Mouse (Mus musculus) liver, adult 2 months (tissue): ENCODE measurements around the gene Arhgap10.

ENCODE experiments used
- CTCF ChIP-seq: fragments of 200-500 bp; IDR thresholded peaks from 2 replicates; pipeline ENCODE4 v1.5.1; 2011; ENCODE audit warnings: low read depth, low read length, control low read depth
- POLR2A ChIP-seq: fragments of 200-500 bp; IDR thresholded peaks from 2 replicates; pipeline ENCODE4 v1.6.1; 2011; ENCODE audit warnings: low read length, control low read depth; ENCODE audit not compliant: insufficient read depth; ENCODE audit errors: extremely low read depth

GRCm38 (mm10) chr8:77360853-77361252, 156.9 kb downstream of the Arhgap10 start:
- no peak for TF ChIP-seq CTCF
- TF ChIP-seq POLR2A, result no peak
